Mouse (Mus musculus): ENCODE measurements around the gene Apol7e. TPM values are rescaled to one million over a fixed set of nuclear protein-coding genes. Genes with fewer than 3 reads are reported as not detected.

Gene Apol7e
- total RNA-seq (2023), result 0.26 TPM in 1 of 4 replicates, not detected in the others

DNA sequence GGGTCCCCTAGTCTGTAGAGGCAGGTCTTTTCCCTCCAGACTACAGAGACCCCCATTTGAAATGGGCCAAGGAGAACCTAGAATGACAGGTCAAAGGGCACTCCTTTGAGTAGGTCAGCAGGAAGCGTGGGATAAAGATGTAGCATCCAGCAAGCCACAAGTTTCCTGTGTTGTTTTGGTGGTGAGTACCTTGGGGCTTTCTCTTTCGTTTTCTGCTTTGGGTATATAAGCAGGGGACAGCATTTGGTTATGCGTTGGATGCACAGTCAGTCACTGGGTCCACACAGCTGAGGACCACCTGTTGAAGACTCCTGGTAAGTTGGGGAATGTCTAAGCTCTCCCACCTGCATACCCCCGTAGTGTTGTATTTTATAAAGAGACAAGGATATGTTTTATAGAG lies at the start of gene Apol7e:
Gene Apol7e, plus strand, starts transcription at position 202 of the 400 bp plus-strand sequence.

DNA sequence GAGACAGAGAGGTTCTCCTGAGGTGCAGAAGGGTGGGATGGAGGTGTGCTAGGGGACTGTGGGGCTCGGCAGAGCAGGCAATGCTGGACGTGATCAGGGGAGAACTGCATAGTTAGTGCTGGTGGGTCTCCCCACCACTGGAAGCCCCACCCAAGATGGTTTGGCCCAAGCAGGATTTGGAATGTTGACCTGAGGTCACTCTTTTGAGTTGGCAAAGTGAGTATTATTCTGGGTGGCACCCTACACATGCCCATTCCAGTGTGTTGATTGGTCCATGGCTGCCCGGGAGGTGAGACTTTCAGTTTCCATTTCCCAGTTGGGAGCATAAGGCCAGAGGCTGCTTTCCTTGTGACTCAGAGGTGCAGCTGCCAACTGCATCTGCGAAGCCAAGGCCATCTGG lies 30.1 kb downstream of the Apol7e start, which contains the start of gene Apol9b:
Gene Apol9b, plus strand, starts transcription at position 301 of the 400 bp plus-strand sequence.

DNA sequence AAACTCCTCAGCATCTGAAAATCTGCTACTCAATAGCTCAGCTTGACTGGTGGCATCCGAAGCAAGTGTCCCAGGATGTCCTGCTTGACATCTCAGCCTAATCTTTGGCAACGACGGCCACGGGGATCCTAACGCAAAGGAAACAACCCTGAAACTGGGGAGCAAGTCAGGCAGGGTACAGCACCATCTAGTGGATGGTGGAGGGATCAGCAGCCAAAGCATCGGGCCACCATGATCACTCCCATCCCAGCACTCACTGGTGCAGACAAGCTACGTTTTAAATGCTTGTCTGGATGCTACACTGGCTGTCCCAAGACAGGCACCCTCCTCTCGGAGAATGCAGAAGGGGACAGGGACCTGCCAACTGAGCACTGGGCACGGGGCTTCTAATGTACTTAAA lies 58.2 kb downstream of the Apol7e start, which contains the start of gene Apol8:
Gene Apol8, minus strand, starts transcription at position 156 of the 400 bp plus-strand sequence.

Other genes with a start within 250 kb of the Apol7e start
- not detected in 4 replicates for gene Apol10a, start 221.8 kb upstream of the Apol7e start, total RNA-seq (2023)
- not detected in 4 replicates for gene Apol11a, start 190.6 kb upstream of the Apol7e start, total RNA-seq (2023)
- 0.27 to 1.9 TPM (median 0.90 TPM) in 4 replicates for gene Apol7c, start 165.5 kb upstream of the Apol7e start, total RNA-seq (2023)
- gene 1700025B11Rik, start 137.0 kb upstream of the Apol7e start, total RNA-seq (2023), result not detected in 4 replicates
- not detected in 4 replicates for gene Apol10b, start 102.7 kb upstream of the Apol7e start, total RNA-seq (2023)
- gene Gm36245, start 99.6 kb upstream of the Apol7e start, total RNA-seq (2023), result not detected in 4 replicates
- gene Apol11b, start 55.6 kb upstream of the Apol7e start, total RNA-seq (2023), result not detected in 4 replicates
- gene Apol9b, start 30.2 kb downstream of the Apol7e start, total RNA-seq (2023), result not detected in 4 replicates
- gene Apol8, start 58.1 kb downstream of the Apol7e start, total RNA-seq (2023), result 8.1 to 12.6 TPM (median 10.2 TPM) in 4 replicates
- gene Myh9, start 143.3 kb downstream of the Apol7e start, total RNA-seq (2023), result 754 to 822 TPM (median 807 TPM) in 4 replicates
- gene Txn2, start 230.1 kb downstream of the Apol7e start, total RNA-seq (2023), result 78.2 to 91.2 TPM (median 90.6 TPM) in 4 replicates